Mouse (Mus musculus) kidney, adult 2 months (tissue): ENCODE results near the gene Men1. TPM values are rescaled to one million over a fixed set of nuclear protein-coding genes. Genes with fewer than 3 reads are reported as not detected.
A peak's percentile ranks its signal among the peaks of the same experiment; 100 is the strongest.

ENCODE experiments used
- DNase-seq: peaks from one replicate; pipeline ENCODE4 v3.0.0; 2021
- H3K27ac ChIP-seq: fragments of 200-500 bp; 2 replicates; pipeline ENCODE4 v1.5.1; 2012; ENCODE audit warnings: low read depth, low read length, control low read depth, inconsistent platforms; ENCODE audit not compliant: insufficient read depth
- H3K27me3 ChIP-seq: fragments of 200-500 bp; replicated peaks from 2 replicates; pipeline ENCODE4 v1.6.1; 2012; ENCODE audit warnings: mild to moderate bottlenecking, moderate library complexity, low read length, inconsistent platforms; ENCODE audit not compliant: control insufficient read depth, insufficient read depth
- H3K36me3 ChIP-seq: fragments of 200-500 bp; 2 replicates; pipeline ENCODE4 v1.6.1; 2012; ENCODE audit warnings: mild to moderate bottlenecking, moderate library complexity, low read length, inconsistent platforms; ENCODE audit not compliant: control insufficient read depth, insufficient read depth
- H3K4me1 ChIP-seq: fragments of 200-500 bp; 2 replicates; pipeline ENCODE4 v1.6.1; 2011; ENCODE audit warnings: low read length; ENCODE audit not compliant: control insufficient read depth, insufficient read depth
- H3K4me3 ChIP-seq: fragments of 200-500 bp; 2 replicates; pipeline ENCODE4 v1.5.1; 2011; ENCODE audit warnings: mild to moderate bottlenecking, low read depth, low read length, control low read depth; ENCODE audit not compliant: insufficient read depth
- CTCF ChIP-seq: fragments of 200-500 bp; conservative IDR thresholded peaks from 2 replicates; pipeline ENCODE4 v1.5.1; 2011; ENCODE audit warnings: low read depth, mild to moderate bottlenecking, control low read depth, low read length, moderate library complexity, mixed read lengths; ENCODE audit not compliant: insufficient read depth, insufficient read length
- POLR2A ChIP-seq: fragments of 200-500 bp; IDR thresholded peaks from one replicate; pipeline ENCODE4 v1.6.1; 2011; ENCODE audit warnings: low read depth, low read length, control low read depth
- WGBS: fragments of 180-500 bp; shearing (Covaris S2); methylation state at CpG from one replicate; pipeline ENCODE4 v1.1.7; 2018; 5-methylcytosine and 5-hydroxymethylcytosine counted together
- polyA plus RNA-seq: library from polyadenylated mRNA; depleted of rRNA; stranded (reverse); fragments of >200 nt; gene quantifications from 2 replicates; pipeline ENCODE4 v1.2.3, GENCODE M21; 2012

The Men1 gene
- polyA plus RNA-seq, 1 experiment, result 49.5 TPM

DNA sequence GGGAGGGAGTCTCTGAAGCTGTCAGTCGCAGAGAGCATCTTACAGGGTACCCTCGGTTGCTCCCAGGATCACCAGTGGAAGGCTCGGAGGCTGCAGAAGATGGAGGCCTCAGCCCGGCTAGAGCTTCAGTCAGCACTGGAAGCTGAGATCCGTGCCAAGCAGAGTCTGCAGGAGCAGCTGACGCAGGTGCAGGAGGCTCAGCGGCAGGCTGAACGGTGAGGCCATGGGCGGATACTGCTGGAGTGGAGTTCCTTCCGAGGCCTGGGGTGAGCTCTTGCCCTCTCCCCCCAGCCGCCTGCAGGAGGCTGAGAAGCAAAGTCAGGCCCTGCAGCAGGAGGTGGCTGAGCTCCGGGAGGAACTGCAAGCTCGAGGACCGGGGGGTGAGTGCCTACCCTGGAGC lies 19.2 kb upstream of the Men1 start:
- Histone ChIP-seq H3K27me3 (no peaks in the 10 kb centered on the region), H3K27ac (no peak overlapping the region), H3K4me3 (no peak overlapping the region), H3K36me3 (no peaks in the 10 kb centered on the region; the same call in 1 of the 2 replicates), H3K4me1 (no peaks in the 10 kb centered on the region)
- TF ChIP-seq CTCF (no peak), POLR2A (no peak)
- no peak for DNase-seq
- WGBS, result 83% methylated on average over 14 of the region's 14 CpGs

DNA sequence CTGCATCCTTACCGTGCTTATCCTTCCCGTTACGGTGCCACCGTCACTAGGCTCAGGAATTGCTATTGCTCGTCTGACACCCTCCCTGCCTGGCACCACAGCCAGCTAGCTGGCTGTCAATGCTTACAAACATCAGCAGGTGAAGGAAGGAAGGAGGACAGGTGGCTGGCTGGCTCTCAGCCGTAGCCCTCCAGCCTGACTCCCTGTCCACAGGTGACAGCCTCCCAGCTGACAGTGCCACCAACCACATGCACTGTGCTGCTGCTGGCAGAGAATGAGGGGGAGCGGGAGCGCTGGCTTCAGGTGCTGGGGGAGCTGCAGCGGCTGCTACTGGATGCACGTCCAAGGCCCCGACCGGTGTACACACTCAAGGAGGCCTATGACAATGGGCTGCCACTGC lies 16.6 kb upstream of the Men1 start:
- H3K36me3 ChIP-seq, result no peaks in the 10 kb centered on the region; the same call in 1 of the 2 replicates
- no peak for DNase-seq
- no peak for TF ChIP-seq CTCF
- no peak for TF ChIP-seq POLR2A
- no peak overlapping the region for H3K4me3 ChIP-seq
- H3K27ac ChIP-seq, result no peak overlapping the region
- H3K27me3 ChIP-seq, result no peaks in the 10 kb centered on the region
- 90% methylated on average over 12 of the region's 12 CpGs for WGBS
- no peaks in the 10 kb centered on the region for H3K4me1 ChIP-seq

DNA sequence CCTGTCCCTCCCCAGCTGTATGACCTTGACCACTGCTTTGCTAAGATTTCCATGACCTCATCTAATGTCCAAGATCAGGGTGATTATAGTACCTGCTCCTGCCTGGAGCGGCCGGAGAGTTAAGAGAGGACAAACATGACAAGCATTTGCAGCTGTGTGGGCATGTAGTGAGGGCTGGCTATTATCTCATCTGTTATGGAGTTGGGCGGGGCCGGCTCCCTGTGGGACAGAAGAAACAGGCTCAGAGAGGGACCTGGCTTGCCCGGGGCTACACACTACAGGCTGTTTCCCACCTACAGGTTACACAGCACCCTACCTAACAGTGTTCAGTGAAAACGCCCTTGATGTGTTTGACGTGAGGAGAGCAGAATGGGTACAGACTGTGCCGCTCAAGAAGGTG lies 13.4 kb upstream of the Men1 start:
- H3K4me3 ChIP-seq, result no peak overlapping the region
- no peak for DNase-seq
- no peaks in the 10 kb centered on the region for H3K36me3 ChIP-seq
- H3K4me1 ChIP-seq, result no peaks in the 10 kb centered on the region
- H3K27me3 ChIP-seq, result no peaks in the 10 kb centered on the region
- WGBS, result 74% methylated on average over 8 of the region's 8 CpGs
- no peak for TF ChIP-seq POLR2A
- no peak for TF ChIP-seq CTCF
- peak overlapping the region; percentile 41 for H3K27ac ChIP-seq

DNA sequence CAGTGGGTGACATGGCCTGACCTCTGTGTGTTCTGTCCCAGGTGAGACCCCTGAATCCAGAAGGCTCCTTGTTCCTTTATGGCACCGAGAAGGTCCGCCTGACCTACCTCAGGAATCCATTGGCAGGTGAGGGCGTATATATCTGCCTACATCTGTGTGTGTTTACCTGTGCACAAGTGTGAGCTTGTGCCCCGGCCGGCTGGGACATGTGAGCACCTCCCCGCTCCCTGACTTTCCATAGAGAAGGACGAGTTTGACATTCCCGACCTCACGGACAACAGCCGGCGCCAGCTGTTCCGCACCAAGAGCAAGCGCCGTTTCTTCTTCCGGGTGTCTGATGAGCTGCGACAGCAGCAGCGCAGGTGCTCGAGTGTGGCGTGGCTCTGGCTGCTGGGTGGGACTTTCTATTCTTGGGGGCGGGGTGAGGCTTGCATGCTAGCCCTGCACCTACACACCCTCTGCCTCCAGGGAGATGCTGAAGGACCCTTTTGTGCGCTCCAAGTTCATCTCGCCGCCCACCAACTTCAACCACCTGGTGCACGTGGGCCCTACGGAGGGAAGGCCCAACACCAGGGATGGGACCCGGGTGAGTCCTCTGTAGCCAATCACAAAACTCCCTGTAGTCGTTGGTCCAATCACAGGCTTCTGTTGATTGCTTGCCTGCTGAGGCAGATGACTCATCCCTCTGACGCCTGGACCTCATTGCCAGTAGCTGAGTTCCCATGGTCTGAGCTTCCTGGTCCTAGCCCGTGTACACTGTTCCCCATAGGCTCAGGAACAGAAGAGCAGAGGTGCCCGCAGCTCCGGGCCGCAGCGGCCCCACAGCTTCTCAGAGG lies 12.8 kb upstream of the Men1 start:
- WGBS, result 78% methylated on average over 33 of the region's 33 CpGs
- no peak for DNase-seq
- H3K27me3 ChIP-seq, result no peaks in the 10 kb centered on the region
- no peak for TF ChIP-seq POLR2A
- no peak for TF ChIP-seq CTCF
- H3K36me3 ChIP-seq, result no peaks in the 10 kb centered on the region
- peak overlapping the region; percentile 41 for H3K27ac ChIP-seq
- no peak overlapping the region for H3K4me3 ChIP-seq
- H3K4me1 ChIP-seq, result no peaks in the 10 kb centered on the region

- H3K27me3 ChIP-seq, result no peaks in the 10 kb centered on the region
- no peaks in the 10 kb centered on the region for H3K36me3 ChIP-seq
- WGBS, result 87% methylated on average over 9 of the region's 9 CpGs
- H3K4me3 ChIP-seq, result no peak overlapping the region
- TF ChIP-seq POLR2A (no peak), CTCF (no peak)
- no peaks in the 10 kb centered on the region for H3K4me1 ChIP-seq
- DNase-seq, result no peak
- H3K27ac ChIP-seq, result no peak overlapping the region
Observed at GRCm38 (mm10) chr19:6324751-6325150, 10.0 kb upstream of the Men1 start.

- Histone ChIP-seq H3K4me1 (peaks cover 11% of the 10 kb centered on the region), H3K36me3 (no peaks in the 10 kb centered on the region), H3K4me3 (no peak overlapping the region), H3K27ac (no peak overlapping the region), H3K27me3 (no peaks in the 10 kb centered on the region)
- WGBS, result 43% methylated on average over 5 of the region's 5 CpGs
- TF ChIP-seq POLR2A (no peak), CTCF (no peak)
- DNase-seq, result no peak
Observed at GRCm38 (mm10) chr19:6331178-6331577, 3.6 kb upstream of the Men1 start.

DNA sequence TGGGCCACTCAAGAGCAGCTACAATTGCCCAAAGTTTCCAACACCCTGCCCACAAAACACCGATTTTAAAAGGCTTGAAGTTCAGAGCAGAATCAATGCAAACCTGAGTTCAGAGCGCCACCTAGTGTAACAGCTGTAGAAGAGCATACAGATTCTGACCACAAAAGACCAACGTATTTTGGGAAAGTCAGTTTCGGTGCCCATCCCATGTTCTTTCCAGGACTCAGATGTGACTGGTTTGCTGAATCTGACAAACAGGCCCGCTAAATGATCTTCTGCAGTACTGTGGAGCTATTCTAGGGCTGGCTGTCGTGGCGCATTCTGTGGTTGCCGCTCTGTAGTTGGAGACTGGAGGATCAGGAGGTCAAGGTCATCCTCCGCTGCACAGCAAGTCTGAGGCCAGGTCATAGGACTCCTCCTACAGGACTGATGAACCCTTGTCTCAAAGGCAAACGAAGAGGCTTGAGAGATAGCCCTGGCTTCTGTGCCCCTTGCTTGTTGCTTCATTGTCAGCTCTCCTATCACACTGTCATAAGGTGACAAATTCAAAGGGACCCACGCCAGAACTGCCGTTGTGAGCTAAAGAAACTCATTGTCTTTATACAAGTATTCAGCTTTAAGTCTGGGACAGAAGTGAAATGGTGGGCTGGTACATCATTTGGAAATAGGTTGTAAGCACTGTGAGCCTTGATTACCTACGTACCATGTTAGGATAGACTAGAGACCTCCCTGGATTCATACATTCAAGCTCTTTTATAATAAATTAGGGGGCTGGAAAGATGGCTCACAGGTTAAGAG lies 2.9 kb upstream of the Men1 start:
- DNase-seq, result peak; percentile 70
- TF ChIP-seq POLR2A (no peak), CTCF (peak; percentile 54)
- Histone ChIP-seq H3K36me3 (no peaks in the 10 kb centered on the region), H3K27ac (no peak overlapping the region), H3K27me3 (no peaks in the 10 kb centered on the region), H3K4me1 (peaks cover 11% of the 10 kb centered on the region), H3K4me3 (peak overlapping the region; percentile 33; the same call in 1 of the 2 replicates)
- WGBS, result 17% methylated on average over 13 of the region's 13 CpGs
